Mouse (Mus musculus): Measurements from ENCODE around the gene Akap6. TPM values are rescaled to one million over a fixed set of nuclear protein-coding genes. Genes with fewer than 3 reads are reported as not detected.

Gene Akap6
- polyA plus RNA-seq, 1 experiment from 2014 or later: 24.4 TPM

GRCm38 (mm10) chr12:53061466-53062124, 362.4 kb downstream of the Akap6 start:
- Histone ChIP-seq H3K27me3 (ENCODE audit: control insufficient read depth, insufficient read depth, low read length) (no peaks in the 10 kb centered on the region), H3K4me3 (ENCODE audit: low read depth, low read length) (no peak overlapping the region), H3K9ac (ENCODE audit: low read length) (no peak overlapping the region), H3K27ac (ENCODE audit: low read depth, low read length) (0 out of 2 replicates have a peak overlapping the region, but pooled peaks have one; percentile 34), H3K4me2 (ENCODE audit: low read depth) (no peak overlapping the region), H3K36me3 (ENCODE audit: control insufficient read depth, insufficient read depth, low read length) (no peaks in the 10 kb centered on the region), H3K4me1 (ENCODE audit: control insufficient read depth, insufficient read depth, low read length) (peaks cover 30% of the 10 kb centered on the region), H3K9me3 (ENCODE audit: control insufficient read depth, low read length) (no peaks in the 10 kb centered on the region)
- WGBS: 7% methylated on average over 7 of the region's 7 CpGs
- ATAC-seq (ENCODE audit: insufficient read depth, low FRiP score, low TSS enrichment) (peak; percentile 36; the same call in 1 of the 2 replicates), DNase-seq (ENCODE audit: low spot score) (peak; percentile 80)

GRCm38 (mm10) chr12:53063003-53063402, 363.8 kb downstream of the Akap6 start:
- Histone ChIP-seq H3K27me3 (ENCODE audit: control insufficient read depth, insufficient read depth, low read length) (no peaks in the 10 kb centered on the region), H3K36me3 (ENCODE audit: control insufficient read depth, insufficient read depth, low read length) (no peaks in the 10 kb centered on the region), H3K4me1 (ENCODE audit: control insufficient read depth, insufficient read depth, low read length) (peaks cover 31% of the 10 kb centered on the region), H3K9me3 (ENCODE audit: control insufficient read depth, low read length) (no peaks in the 10 kb centered on the region), H3K9ac (ENCODE audit: low read length) (no peak overlapping the region), H3K4me2 (ENCODE audit: low read depth) (no peak overlapping the region), H3K4me3 (ENCODE audit: low read depth, low read length) (no peak overlapping the region), H3K27ac (ENCODE audit: low read depth, low read length) (no peak overlapping the region)
- peak; percentile 78 for ATAC-seq (ENCODE audit: insufficient read depth, low FRiP score, low TSS enrichment)
- WGBS: 10% methylated on average over 9 of the region's 9 CpGs
- peak; percentile 63 for DNase-seq (ENCODE audit: low spot score)

- no peak overlapping the region for H3K4me3 ChIP-seq (ENCODE audit: low read depth, low read length)
- no peak overlapping the region for H3K9ac ChIP-seq (ENCODE audit: low read length)
- DNase-seq (ENCODE audit: low spot score): peak; percentile 63
- WGBS: 35% methylated on average over 4 of the region's 4 CpGs
- H3K27ac ChIP-seq (ENCODE audit: low read depth, low read length): peak overlapping the region; percentile 76
- peak overlapping the region; percentile 4; the same call in 1 of the 2 replicates for H3K4me2 ChIP-seq (ENCODE audit: low read depth)
- no peaks in the 10 kb centered on the region for H3K9me3 ChIP-seq (ENCODE audit: control insufficient read depth, low read length)
- H3K4me1 ChIP-seq (ENCODE audit: control insufficient read depth, insufficient read depth, low read length): peaks cover 31% of the 10 kb centered on the region
- H3K36me3 ChIP-seq (ENCODE audit: control insufficient read depth, insufficient read depth, low read length): no peaks in the 10 kb centered on the region
- peak; percentile 71 for ATAC-seq (ENCODE audit: insufficient read depth, low FRiP score, low TSS enrichment)
- H3K27me3 ChIP-seq (ENCODE audit: control insufficient read depth, insufficient read depth, low read length): no peaks in the 10 kb centered on the region
Measured at GRCm38 (mm10) chr12:53064241-53064760, 365.1 kb downstream of the Akap6 start.

GRCm38 (mm10) chr12:53065031-53065785, 366.0 kb downstream of the Akap6 start:
- no peaks in the 10 kb centered on the region for H3K27me3 ChIP-seq (ENCODE audit: control insufficient read depth, insufficient read depth, low read length)
- no peaks in the 10 kb centered on the region for H3K36me3 ChIP-seq (ENCODE audit: control insufficient read depth, insufficient read depth, low read length)
- WGBS: 33% methylated on average over 11 of the region's 11 CpGs
- H3K4me2 ChIP-seq (ENCODE audit: low read depth): peak overlapping the region; percentile 4; the same call in 1 of the 2 replicates
- H3K9me3 ChIP-seq (ENCODE audit: control insufficient read depth, low read length): no peaks in the 10 kb centered on the region
- H3K9ac ChIP-seq (ENCODE audit: low read length): no peak overlapping the region
- no peak overlapping the region for H3K4me3 ChIP-seq (ENCODE audit: low read depth, low read length)
- no peak for ATAC-seq (ENCODE audit: insufficient read depth, low FRiP score, low TSS enrichment)
- H3K27ac ChIP-seq (ENCODE audit: low read depth, low read length): peak overlapping the region; percentile 76
- peaks cover 28% of the 10 kb centered on the region for H3K4me1 ChIP-seq (ENCODE audit: control insufficient read depth, insufficient read depth, low read length)
- peak; percentile 33 for DNase-seq (ENCODE audit: low spot score)

- no peaks in the 10 kb centered on the region for H3K36me3 ChIP-seq (ENCODE audit: control insufficient read depth, insufficient read depth, low read length)
- WGBS: 70% methylated on average over 9 of the region's 9 CpGs
- H3K9me3 ChIP-seq (ENCODE audit: control insufficient read depth, low read length): no peaks in the 10 kb centered on the region
- H3K9ac ChIP-seq (ENCODE audit: low read length): no peak overlapping the region
- peak; percentile 24 for DNase-seq (ENCODE audit: low spot score)
- ATAC-seq (ENCODE audit: insufficient read depth, low FRiP score, low TSS enrichment): no peak
- peaks cover 19% of the 10 kb centered on the region for H3K4me1 ChIP-seq (ENCODE audit: control insufficient read depth, insufficient read depth, low read length)
- no peak overlapping the region for H3K27ac ChIP-seq (ENCODE audit: low read depth, low read length)
- H3K27me3 ChIP-seq (ENCODE audit: control insufficient read depth, insufficient read depth, low read length): no peaks in the 10 kb centered on the region
- no peak overlapping the region for H3K4me3 ChIP-seq (ENCODE audit: low read depth, low read length)
- no peak overlapping the region for H3K4me2 ChIP-seq (ENCODE audit: low read depth)
Measured at GRCm38 (mm10) chr12:53066321-53066720, 367.1 kb downstream of the Akap6 start.

- DNase-seq (ENCODE audit: low spot score): peak; percentile 14
Measured at GRCm38 (mm10) chr12:53070907-53071306, 371.7 kb downstream of the Akap6 start.

GRCm38 (mm10) chr12:53076595-53077400, 377.6 kb downstream of the Akap6 start:
- H3K4me3 ChIP-seq (ENCODE audit: low read depth, low read length): no peak overlapping the region
- H3K9ac ChIP-seq (ENCODE audit: low read length): no peak overlapping the region
- H3K27me3 ChIP-seq (ENCODE audit: control insufficient read depth, insufficient read depth, low read length): no peaks in the 10 kb centered on the region
- no peaks in the 10 kb centered on the region for H3K9me3 ChIP-seq (ENCODE audit: control insufficient read depth, low read length)
- 90% methylated on average over 3 of the region's 3 CpGs for WGBS
- H3K36me3 ChIP-seq (ENCODE audit: control insufficient read depth, insufficient read depth, low read length): no peaks in the 10 kb centered on the region
- H3K27ac ChIP-seq (ENCODE audit: low read depth, low read length): no peak overlapping the region
- ATAC-seq (ENCODE audit: insufficient read depth, low FRiP score, low TSS enrichment) (no peak), DNase-seq (ENCODE audit: low spot score) (no peak)
- H3K4me1 ChIP-seq (ENCODE audit: control insufficient read depth, insufficient read depth, low read length): peaks cover 4% of the 10 kb centered on the region; the same call in 1 of the 2 replicates
- H3K4me2 ChIP-seq (ENCODE audit: low read depth): no peak overlapping the region

More at GRCm38 (mm10) chr12:53070907-53071306, 371.7 kb downstream of the Akap6 start:
- H3K4me2 ChIP-seq (ENCODE audit: low read depth): no peak overlapping the region
- H3K4me3 ChIP-seq (ENCODE audit: low read depth, low read length): no peak overlapping the region
- 35% methylated on average over 5 of the region's 5 CpGs for WGBS
- no peak overlapping the region for H3K9ac ChIP-seq (ENCODE audit: low read length)
- H3K4me1 ChIP-seq (ENCODE audit: control insufficient read depth, insufficient read depth, low read length): peaks cover 8% of the 10 kb centered on the region
- H3K36me3 ChIP-seq (ENCODE audit: control insufficient read depth, insufficient read depth, low read length): no peaks in the 10 kb centered on the region
- H3K9me3 ChIP-seq (ENCODE audit: control insufficient read depth, low read length): no peaks in the 10 kb centered on the region
- no peak overlapping the region for H3K27ac ChIP-seq (ENCODE audit: low read depth, low read length)
- no peaks in the 10 kb centered on the region for H3K27me3 ChIP-seq (ENCODE audit: control insufficient read depth, insufficient read depth, low read length)
- no peak for ATAC-seq (ENCODE audit: insufficient read depth, low FRiP score, low TSS enrichment)

GRCm38 (mm10) chr12:53085789-53086188, 386.6 kb downstream of the Akap6 start:
- no peak overlapping the region for H3K4me2 ChIP-seq (ENCODE audit: low read depth)
- DNase-seq (ENCODE audit: low spot score) (no peak), ATAC-seq (ENCODE audit: insufficient read depth, low FRiP score, low TSS enrichment) (no peak)
- H3K27me3 ChIP-seq (ENCODE audit: control insufficient read depth, insufficient read depth, low read length): no peaks in the 10 kb centered on the region
- H3K36me3 ChIP-seq (ENCODE audit: control insufficient read depth, insufficient read depth, low read length): no peaks in the 10 kb centered on the region
- H3K9ac ChIP-seq (ENCODE audit: low read length): no peak overlapping the region
- no peaks in the 10 kb centered on the region for H3K4me1 ChIP-seq (ENCODE audit: control insufficient read depth, insufficient read depth, low read length)
- no peak overlapping the region for H3K4me3 ChIP-seq (ENCODE audit: low read depth, low read length)
- no peaks in the 10 kb centered on the region for H3K9me3 ChIP-seq (ENCODE audit: control insufficient read depth, low read length)
- H3K27ac ChIP-seq (ENCODE audit: low read depth, low read length): no peak overlapping the region
- 90% methylated on average over 3 of the region's 3 CpGs for WGBS
